Mouse (Mus musculus): ENCODE measurements around the gene Pbxip1. TPM values are rescaled to one million over a fixed set of nuclear protein-coding genes. Genes with fewer than 3 reads are reported as not detected.
A peak's percentile ranks its signal among the peaks of the same experiment; 100 is the strongest.
"Not testable (repeated sequence)": the region's sequence is repeated elsewhere in the genome, so short reads cannot be mapped to it uniquely, and the experiment has no call there.

Pbxip1 gene
- total RNA-seq, 2 experiments from 2014 or later, result 193 to 208 TPM

- DNase-seq (ENCODE audit: low spot score in 2 of 2), result no peak
Observed at GRCm38 (mm10) chr3:89406887-89407286, 29.6 kb upstream of the Pbxip1 start.

GRCm38 (mm10) chr3:89408448-89408847, 28.1 kb upstream of the Pbxip1 start:
- DNase-seq (ENCODE audit: low spot score in 2 of 2), result no peak

GRCm38 (mm10) chr3:89409701-89410100, 26.8 kb upstream of the Pbxip1 start:
- no peak for DNase-seq (ENCODE audit: low spot score in 2 of 2)

- DNase-seq (ENCODE audit: low spot score in 2 of 2), result no peak
Observed at GRCm38 (mm10) chr3:89410864-89411263, 25.6 kb upstream of the Pbxip1 start.

- DNase-seq (ENCODE audit: low spot score in 2 of 2), result peak; percentile 87 to 93
Observed at GRCm38 (mm10) chr3:89411490-89412393, 24.8 kb upstream of the Pbxip1 start, which contains the start of gene Flad1. Flad1 (minus strand) TSS chr3:89411870.

- DNase-seq (ENCODE audit: low spot score in 2 of 2), result no peak
Observed at GRCm38 (mm10) chr3:89416158-89416557, 20.3 kb upstream of the Pbxip1 start.

- no peak for DNase-seq (ENCODE audit: low spot score in 2 of 2)
Observed at GRCm38 (mm10) chr3:89417131-89417530, 19.4 kb upstream of the Pbxip1 start.

GRCm38 (mm10) chr3:89417840-89418169, 18.7 kb upstream of the Pbxip1 start:
- DNase-seq (ENCODE audit: low spot score in 2 of 2), result no peak

GRCm38 (mm10) chr3:89418170-89418860, 18.2 kb upstream of the Pbxip1 start, which contains the start of the genes Cks1b and Shc1:
Cks1b (minus strand) TSS chr3:89418383.
Shc1 (plus strand) TSS chr3:89418443.
- peak; percentile 79 to 93 for DNase-seq (ENCODE audit: low spot score in 2 of 2)

GRCm38 (mm10) chr3:89418861-89419250, 17.6 kb upstream of the Pbxip1 start:
- DNase-seq (ENCODE audit: low spot score in 2 of 2), result peak; percentile 65 to 86

- DNase-seq (ENCODE audit: low spot score in 2 of 2), result peak in 1 of 2 experiments; percentile 50
Observed at GRCm38 (mm10) chr3:89419571-89419970, 16.9 kb upstream of the Pbxip1 start.

GRCm38 (mm10) chr3:89419981-89420380, 16.5 kb upstream of the Pbxip1 start:
- no peak for DNase-seq (ENCODE audit: low spot score in 2 of 2)

GRCm38 (mm10) chr3:89420421-89420820, 16.1 kb upstream of the Pbxip1 start:
- DNase-seq (ENCODE audit: low spot score in 2 of 2), result no peak

- peak; percentile 50 to 83 for DNase-seq (ENCODE audit: low spot score in 2 of 2)
Observed at GRCm38 (mm10) chr3:89421002-89421774, 15.3 kb upstream of the Pbxip1 start.

GRCm38 (mm10) chr3:89421810-89422473, 14.6 kb upstream of the Pbxip1 start:
- DNase-seq (ENCODE audit: low spot score in 2 of 2), result peak in 1 of 2 experiments; percentile 53

- DNase-seq (ENCODE audit: low spot score in 2 of 2), result no peak
Observed at GRCm38 (mm10) chr3:89422556-89423205, 13.8 kb upstream of the Pbxip1 start.

- DNase-seq (ENCODE audit: low spot score in 2 of 2), result no peak
Observed at GRCm38 (mm10) chr3:89424416-89425140, 11.9 kb upstream of the Pbxip1 start.

GRCm38 (mm10) chr3:89425141-89425525, 11.4 kb upstream of the Pbxip1 start:
- no peak for DNase-seq (ENCODE audit: low spot score in 2 of 2)

- no peak for DNase-seq (ENCODE audit: low spot score in 2 of 2)
Observed at GRCm38 (mm10) chr3:89425876-89426275, 10.6 kb upstream of the Pbxip1 start.

- DNase-seq (ENCODE audit: low spot score in 2 of 2), result not testable (repeated sequence)
Observed at GRCm38 (mm10) chr3:89429021-89429420, 7.5 kb upstream of the Pbxip1 start.

Data from gastrocnemius, postnatal 4 days (tissue).